Mouse (Mus musculus) cerebellum, postnatal 10 days (tissue): ENCODE results near the gene Zfp683.

ENCODE experiments used
- DNase-seq, 2 experiments: peaks; one replicate each; pipeline ENCODE4 v3.0.0; 2021; ENCODE audit warnings: mixed read lengths in 2 of 2

Gene Zfp683

GRCm38 (mm10) chr4:134092382-134093288 is 39.0 kb downstream of the Zfp683 start:
- DNase-seq: peak; percentile 60 to 65

DNA sequence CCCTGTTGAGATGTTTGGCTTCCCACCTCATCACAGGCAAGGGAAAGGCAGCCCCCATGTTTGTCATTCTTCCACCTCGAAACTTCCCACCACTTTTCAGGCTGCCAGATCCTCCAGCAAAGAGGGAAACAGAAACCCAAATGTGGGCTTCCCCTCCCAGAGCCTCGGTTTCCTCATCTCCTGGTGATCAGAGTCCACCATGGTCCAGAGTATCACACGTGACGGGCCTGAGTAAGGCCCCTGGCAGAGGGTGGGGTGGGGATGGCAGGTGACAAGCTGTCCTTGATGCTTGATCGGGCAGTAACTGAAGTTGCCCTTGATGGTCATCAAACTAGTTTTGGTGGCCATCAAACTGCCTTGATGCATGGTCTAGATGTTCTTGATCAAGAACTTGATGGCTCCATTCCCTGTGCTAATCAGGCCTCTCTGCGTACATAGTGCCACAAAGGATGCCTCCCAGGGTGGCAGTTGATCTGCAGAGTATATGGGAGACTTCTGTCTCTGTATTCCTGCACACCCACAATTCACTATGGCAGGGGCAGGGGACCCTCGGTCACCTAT is 40.4 kb downstream of the Zfp683 start:
- no peak for DNase-seq

DNA sequence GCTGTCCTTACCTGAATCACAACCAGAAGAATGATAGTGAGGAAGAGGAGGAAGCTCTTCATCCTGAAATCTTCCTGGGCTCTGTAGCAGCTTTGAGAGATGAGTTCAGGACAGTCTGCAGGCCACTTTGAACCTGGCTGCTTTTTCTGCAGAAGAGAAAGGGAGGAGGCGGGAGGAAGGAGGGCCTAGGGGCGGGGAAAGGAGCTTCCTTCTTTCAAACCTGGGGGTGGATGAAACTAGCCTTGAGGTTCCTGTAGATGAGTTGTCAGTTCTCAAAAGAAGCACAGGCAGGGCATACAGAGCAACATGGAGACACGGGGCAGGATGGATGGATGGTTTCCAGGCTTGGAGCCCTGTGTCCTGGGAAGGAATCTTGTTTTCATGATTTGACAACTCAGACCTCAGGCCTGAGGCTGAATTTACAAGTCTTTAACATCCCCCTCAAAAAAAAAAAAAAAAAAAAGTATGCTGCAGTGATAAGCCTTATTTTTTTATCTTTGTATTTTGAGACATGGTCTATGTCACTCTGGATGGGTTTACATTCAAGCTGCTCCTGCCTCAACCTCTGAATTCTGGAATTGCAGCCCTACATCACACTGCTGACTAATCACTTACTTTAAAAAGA is 41.4 kb downstream of the Zfp683 start, which contains the start of gene Cd52:
Cd52 (minus strand) TSS at position 160 of the 625 bp plus-strand sequence.
- no peak for DNase-seq

- no peak for DNase-seq
These were observed 42.5 kb downstream of the Zfp683 start for GRCm38 (mm10) chr4:134096120-134096519.

- no peak for DNase-seq
These were observed 43.5 kb downstream of the Zfp683 start for GRCm38 (mm10) chr4:134097015-134097608.

DNA sequence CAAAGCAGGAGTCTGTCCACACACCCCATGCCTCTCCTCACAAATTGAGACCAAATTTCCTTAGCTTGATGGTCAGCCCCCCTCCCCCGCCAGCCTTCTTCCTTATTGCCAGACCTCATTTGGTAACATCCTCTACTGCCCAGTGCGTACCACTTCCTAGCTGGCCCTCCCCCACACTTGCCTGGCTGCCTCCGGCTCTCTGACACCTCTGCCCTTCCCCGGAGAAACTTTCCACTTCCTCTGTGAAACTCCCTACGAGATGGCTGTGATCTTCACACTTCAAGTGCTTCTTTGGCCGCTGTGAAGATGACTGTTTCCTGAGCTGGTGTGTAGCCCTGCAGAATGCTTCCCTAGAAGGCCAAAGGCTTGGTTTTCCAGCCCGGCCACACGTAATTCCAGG is 45.0 kb downstream of the Zfp683 start:
- peak in 1 of 2 experiments; percentile 29 for DNase-seq

GRCm38 (mm10) chr4:134100245-134100644 is 46.6 kb downstream of the Zfp683 start:
- no peak for DNase-seq

DNA sequence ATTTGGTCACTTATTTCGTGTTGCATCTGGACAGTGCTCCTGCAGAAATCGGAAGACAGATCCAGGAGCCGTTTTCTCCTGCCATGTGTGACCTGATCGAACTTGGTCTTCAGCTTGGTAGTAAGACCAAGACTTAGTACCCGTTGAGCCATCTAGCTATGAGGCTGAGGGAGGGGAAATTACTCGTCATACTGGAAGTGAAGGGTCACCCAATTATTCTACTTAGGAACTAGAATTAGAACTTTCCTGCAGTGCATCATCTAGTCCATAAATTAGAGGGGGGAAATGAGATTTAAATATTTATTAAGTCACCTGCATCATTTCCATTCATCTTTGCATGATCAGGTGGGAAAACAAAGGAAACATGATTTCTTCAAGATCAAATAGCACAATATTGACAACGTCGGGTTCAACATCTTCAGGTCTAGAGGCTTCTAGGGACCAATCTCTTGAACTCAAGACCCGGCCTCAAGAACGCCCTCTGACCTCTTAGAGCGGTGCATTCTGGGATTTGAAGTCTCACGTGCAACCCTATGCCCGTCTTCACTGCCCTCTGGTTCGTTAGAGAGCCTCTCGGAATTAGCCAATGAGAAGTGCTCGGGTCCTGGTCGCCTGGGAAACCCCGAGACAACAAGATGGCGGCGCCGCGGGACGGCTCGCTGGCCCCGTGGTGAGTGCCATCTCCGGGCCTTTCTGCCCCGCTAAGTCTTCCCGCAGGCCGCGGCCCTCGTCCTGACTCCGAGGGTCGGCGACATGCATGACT is 48.5 kb downstream of the Zfp683 start, which contains the start of gene Ubxn11:
Ubxn11 (plus strand) TSS at position 592 of the 763 bp plus-strand sequence.
- peak; percentile 92 to 94 for DNase-seq

DNA sequence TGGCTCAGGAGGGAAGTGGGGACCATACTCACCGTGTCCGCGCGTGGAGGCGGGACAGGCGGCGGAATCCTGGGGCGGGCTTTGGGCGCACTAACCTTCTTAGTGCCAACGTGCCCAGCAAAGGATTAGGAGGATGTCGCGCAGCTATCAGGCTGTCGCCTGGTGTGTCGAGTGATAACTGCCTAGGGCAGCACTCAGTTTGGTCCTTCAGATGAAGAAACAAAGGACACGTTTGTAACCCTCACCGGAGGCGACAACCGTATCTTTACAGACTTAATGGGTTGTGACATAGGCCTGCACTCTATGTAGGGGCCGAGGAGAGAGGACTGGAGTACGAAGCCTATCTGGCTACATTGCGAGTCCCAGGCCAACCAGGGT is 49.1 kb downstream of the Zfp683 start:
- DNase-seq: no peak

DNA sequence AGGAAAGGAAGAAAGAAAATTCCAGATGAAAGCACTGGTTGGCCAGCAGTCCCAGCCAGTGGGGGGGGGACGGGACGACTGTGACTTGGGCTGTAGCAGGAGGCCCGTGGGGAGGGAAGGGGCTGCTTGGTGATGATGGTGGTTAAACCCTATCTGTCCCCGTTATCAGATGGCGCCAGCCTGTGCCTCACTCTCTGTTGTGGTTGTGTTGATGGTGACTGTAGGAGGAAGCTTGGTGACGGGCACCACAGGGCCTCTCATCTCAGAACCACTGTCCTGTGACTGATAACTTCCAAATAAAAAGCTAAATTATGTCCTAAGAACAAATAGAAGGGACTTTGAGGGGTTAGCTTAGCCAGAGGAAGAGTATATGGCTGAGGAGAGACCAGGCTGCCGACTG is 52.5 kb downstream of the Zfp683 start:
- no peak for DNase-seq

GRCm38 (mm10) chr4:134107730-134108129 is 54.1 kb downstream of the Zfp683 start:
- no peak for DNase-seq

DNA sequence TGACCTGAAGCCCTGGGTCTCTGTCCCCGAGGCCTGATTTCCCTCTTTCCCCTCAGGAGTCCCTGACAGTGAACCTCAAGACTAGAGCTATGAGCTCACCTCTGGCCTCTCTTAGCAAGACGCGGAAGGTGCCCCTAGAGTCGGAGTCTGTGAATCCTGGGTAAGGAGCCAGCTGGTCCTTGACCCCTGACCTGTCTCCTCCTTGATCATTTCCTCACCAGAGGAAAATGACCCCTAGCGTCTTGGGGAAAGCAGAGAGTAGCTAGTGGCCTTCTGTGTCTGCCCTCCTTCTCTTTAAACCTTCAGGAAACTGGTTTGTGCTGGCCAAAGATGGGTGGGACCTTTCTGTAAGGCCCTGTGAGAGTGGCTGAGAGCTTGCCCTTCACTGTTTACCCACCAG is 54.6 kb downstream of the Zfp683 start:
- no peak for DNase-seq
